Mouse (Mus musculus) Patski (cell line): ENCODE results near the gene Ephb2. TPM values are rescaled to one million over a fixed set of nuclear protein-coding genes. Genes with fewer than 3 reads are reported as not detected.
A peak's percentile ranks its signal among the peaks of the same experiment; 100 is the strongest.

Experiments
- ATAC-seq: fragments of 100-300 bp; one replicate; pipeline ENCODE4 v1.8.0; 2021
- CTCF ChIA-PET: fragments of 350-600 bp; sonication (Branson Sonifier 250); formaldehyde crosslinking; loops from one replicate; lab custom pipeline; 2022; ENCODE audit warnings: inconsistent platforms; lab: Charles Lee
- POLR2A ChIA-PET: fragments of 350-600 bp; sonication (Branson Sonifier 250); formaldehyde crosslinking; loops from one replicate; lab custom pipeline; 2022; ENCODE audit warnings: antibody characterized with exemption, inconsistent platforms; lab: Charles Lee
- DNase-seq: peaks from one replicate; pipeline ENCODE4 v3.0.0-alpha.2; 2011; ENCODE audit warnings: low read depth, low spot score
- H3K27me3 ChIP-seq: fragments of 371-371 bp; one replicate; pipeline ENCODE4 v1.5.1; 2021
- CTCF ChIP-seq: fragments of 100-300 bp; IDR thresholded peaks from one replicate; pipeline ENCODE4 v1.5.1; 2021
- in situ Hi-C: fragments of 300-500 bp; cut with MboI; formaldehyde crosslinking; loops from 3 replicates; pipeline ENCODE4 v1.11.1; 2018; ENCODE audit warnings: low pct_unique_long_range_greater_than_20kb, mixed read lengths
- polyA plus RNA-seq: library from polyadenylated mRNA; unstranded; gene quantifications from one replicate; pipeline ENCODE4 v1.2.3, GENCODE M21; 2021

Ephb2 gene
- polyA plus RNA-seq, 1 experiment from 2014 or later = 2.3 TPM

DNA sequence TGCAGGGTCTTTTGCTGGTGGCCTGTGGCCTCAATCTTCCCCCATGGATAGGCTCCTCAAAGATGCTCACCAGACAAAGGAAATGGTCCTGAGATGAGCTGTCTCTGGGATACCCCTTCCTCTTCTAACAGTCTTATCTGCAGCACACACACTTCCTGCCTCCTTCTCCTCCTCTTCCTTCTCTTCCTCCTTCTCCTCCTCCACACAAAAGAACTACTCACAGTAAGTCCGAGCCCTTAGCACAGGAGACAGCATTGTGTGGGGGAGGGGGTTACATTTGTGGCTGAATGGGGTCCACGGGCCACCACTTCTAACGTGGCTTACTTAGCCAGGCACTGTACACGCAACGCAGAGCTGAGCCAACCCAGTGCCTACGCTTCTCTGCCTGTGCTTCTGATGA, 182.8 kb downstream of the Ephb2 start:
- no peak for DNase-seq
- CTCF ChIA-PET = interaction anchor here (1.5 kb wide), 1 partner anchor 225 kb away, joined by 5 read pairs; no protein-coding TSS in a partner anchor
- in situ Hi-C loops = no loop called here
- no peak for TF ChIP-seq CTCF
- no peak for ATAC-seq
- H3K27me3 ChIP-seq = no peaks in the 10 kb centered on the region
- POLR2A ChIA-PET = no interaction called here

DNA sequence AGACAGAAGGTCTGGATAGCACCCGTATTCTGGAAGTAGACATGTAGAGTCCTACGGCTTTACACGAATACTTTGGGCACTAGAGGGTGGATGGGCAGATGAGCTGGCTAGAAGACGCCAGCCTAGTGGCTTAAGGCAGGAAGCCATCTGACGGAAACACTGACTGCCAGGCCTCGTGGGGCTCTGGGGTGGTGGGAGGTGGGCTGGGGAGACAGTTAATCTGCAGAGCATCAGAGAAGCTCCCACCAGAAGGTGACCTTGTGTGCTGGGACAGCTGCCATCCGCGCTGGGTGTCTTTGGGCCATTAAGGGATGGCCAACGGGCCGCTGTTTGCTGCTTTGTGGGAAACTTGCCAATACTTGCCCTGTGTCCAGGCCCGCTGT, 183.3 kb downstream of the Ephb2 start:
- no peaks in the 10 kb centered on the region for H3K27me3 ChIP-seq
- ATAC-seq (no peak), DNase-seq (no peak)
- ChIA-PET CTCF (interaction anchor here (1.5 kb wide), 1 partner anchor 226 kb away, joined by 5 read pairs; no protein-coding TSS in a partner anchor), POLR2A (no interaction called here)
- no peak for TF ChIP-seq CTCF
- in situ Hi-C loops = no loop called here

DNA sequence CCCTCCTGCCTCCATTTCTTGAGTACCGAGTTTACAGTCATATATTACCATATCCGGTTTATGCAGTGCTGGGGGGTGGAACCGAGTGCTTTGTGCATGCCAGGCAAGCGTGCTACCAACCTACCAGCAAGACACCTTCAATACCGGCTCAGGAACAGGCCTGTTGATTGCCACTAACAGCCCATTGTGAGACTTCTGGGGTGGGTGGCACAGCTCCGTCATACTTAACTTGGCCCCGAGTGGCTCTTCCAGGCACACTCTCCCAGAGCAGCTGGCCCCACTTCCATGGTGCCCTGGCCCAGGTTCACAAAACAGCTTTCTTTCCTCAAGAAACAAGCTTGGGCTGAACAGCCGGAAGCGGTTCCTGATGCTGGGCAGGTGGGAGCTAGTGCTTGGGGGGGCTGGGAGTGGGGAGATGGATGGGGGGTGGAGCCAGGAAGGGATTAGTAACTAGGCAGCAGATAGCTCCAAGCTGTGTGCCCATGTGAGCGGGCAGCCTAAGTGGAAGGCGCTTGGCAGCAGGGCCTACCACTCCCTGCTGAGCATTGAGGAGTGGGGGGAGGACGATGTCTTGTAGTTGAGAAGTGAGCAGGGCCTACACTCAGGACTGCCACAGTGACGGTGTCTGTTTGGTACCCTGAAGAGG, 183.8 kb downstream of the Ephb2 start:
- POLR2A ChIA-PET = no interaction called here
- in situ Hi-C loops = no loop called here
- CTCF ChIA-PET = interaction anchor here (1.5 kb wide), 1 partner anchor 226 kb away, joined by 5 read pairs; no protein-coding TSS in a partner anchor
- no peaks in the 10 kb centered on the region for H3K27me3 ChIP-seq
- DNase-seq = no peak
- TF ChIP-seq CTCF = no peak
- ATAC-seq = no peak

DNA sequence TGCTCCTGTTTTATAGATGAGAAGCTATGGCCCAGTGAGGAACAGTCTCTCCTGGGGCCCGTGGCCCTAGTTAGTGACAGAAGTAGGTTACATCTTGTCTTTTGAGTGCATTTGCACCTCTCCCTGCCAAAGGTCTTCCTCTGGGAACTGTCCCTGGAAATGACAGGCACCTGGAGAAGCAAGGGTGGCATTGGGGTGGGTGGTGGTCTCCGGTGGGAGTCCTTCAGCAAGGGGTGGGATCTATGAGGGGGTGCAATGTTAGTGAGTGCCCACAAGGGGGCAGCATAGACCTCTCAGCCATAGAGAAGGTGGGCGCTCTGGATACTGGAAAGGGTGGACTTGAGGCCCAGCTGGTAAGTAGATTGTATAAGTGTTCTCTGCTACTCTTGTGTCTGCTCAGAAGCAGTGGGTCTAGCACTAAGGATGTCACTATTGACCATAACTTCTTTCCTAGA, 184.4 kb downstream of the Ephb2 start:
- ChIA-PET CTCF (interaction anchor here (1.5 kb wide), 1 partner anchor 227 kb away, joined by 5 read pairs; no protein-coding TSS in a partner anchor), POLR2A (no interaction called here)
- no peak for TF ChIP-seq CTCF
- no peaks in the 10 kb centered on the region for H3K27me3 ChIP-seq
- ATAC-seq (no peak), DNase-seq (no peak)
- in situ Hi-C loops = no loop called here

DNA sequence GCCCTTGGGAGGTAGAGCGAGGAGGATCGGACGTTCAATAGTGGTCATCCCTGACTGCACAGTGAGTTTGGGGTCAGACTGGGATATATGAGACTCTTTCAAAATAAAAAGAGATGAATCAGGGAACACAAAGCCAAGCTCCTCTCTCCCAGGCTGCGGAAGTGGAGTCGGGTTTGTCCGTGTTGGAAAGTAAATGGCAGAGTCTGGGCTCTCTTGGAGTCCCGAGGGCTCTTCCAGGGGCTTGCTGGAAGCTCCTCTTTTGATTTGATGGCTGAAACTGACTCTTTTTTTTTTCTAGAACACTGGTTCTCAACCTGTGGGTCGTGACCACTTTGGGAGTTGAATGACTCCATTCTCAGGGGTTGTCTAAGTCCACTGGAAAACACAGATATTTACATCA, 185.5 kb downstream of the Ephb2 start:
- DNase-seq (no peak), ATAC-seq (no peak)
- POLR2A ChIA-PET = no interaction called here
- in situ Hi-C loops = no loop called here
- CTCF ChIA-PET = no interaction called here
- H3K27me3 ChIP-seq = no peaks in the 10 kb centered on the region
- TF ChIP-seq CTCF = no peak

DNA sequence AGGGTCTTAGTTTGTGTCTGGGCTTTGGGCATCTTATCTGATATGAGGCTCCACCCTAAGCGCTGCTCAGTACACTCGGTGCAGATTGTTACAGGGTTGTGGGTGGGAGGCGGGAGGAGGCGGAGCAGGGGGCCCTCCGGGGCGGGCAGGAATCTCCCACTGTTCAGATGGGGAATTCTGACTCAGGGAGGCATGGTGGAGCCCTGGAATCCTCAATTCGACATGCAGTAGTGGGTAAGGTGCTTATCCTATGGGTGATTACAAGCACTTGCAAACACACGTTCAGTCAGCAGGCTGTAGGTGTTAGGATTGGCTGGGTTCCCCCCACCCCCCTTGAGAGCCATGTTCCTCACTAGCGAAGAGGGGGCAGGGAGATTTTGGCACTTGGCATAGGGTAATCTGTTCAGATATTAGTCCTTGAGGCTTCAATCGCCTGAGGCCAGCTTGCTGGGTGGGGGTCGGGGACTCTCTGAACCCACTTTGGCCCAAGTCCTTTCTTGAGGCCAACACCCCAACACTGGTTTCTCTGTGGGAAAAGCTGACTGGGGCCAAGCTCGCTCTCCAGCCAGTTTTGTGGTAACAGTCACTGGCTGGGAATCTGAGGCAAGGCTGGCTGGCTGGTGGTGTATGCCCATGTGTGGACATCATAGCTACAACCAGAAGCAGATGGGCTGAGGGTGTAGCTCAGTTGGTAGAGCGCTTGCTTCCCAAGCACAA, 186.2 kb downstream of the Ephb2 start:
- DNase-seq (no peak), ATAC-seq (no peak)
- in situ Hi-C loops = no loop called here
- CTCF ChIA-PET = no interaction called here
- no peaks in the 10 kb centered on the region for H3K27me3 ChIP-seq
- POLR2A ChIA-PET = no interaction called here
- no peak for TF ChIP-seq CTCF

DNA sequence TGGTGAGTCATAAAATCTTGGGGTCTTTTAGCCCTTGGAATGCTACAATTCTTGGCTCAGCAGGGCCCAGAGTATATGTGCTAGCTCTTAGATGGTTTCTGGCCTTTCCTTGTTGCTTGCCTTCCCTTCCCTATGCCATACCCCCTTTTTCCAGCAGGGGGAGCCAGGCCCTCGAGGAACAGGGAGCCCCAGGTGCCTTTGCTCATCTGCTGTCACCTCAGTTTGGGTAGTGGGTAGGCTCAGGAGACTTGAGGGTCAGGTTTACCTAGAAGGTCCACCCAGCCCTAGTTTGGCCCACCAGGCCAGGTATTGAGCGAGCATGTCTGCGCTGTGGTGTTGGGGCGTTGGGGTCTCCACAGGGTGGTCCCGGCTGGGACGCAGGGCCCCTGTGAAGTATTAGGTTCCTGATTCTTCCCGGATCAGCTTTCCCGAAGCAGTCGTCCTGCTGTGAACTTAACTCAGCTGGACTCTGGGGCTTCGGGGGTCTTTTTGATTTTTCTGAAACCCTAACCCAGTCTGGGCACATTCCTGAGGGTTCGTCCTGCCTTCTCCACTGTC, 186.8 kb downstream of the Ephb2 start:
- H3K27me3 ChIP-seq = no peaks in the 10 kb centered on the region
- ATAC-seq (no peak), DNase-seq (no peak)
- POLR2A ChIA-PET = no interaction called here
- peak; percentile 63 for TF ChIP-seq CTCF
- CTCF ChIA-PET = no interaction called here
- in situ Hi-C loops = no loop called here

DNA sequence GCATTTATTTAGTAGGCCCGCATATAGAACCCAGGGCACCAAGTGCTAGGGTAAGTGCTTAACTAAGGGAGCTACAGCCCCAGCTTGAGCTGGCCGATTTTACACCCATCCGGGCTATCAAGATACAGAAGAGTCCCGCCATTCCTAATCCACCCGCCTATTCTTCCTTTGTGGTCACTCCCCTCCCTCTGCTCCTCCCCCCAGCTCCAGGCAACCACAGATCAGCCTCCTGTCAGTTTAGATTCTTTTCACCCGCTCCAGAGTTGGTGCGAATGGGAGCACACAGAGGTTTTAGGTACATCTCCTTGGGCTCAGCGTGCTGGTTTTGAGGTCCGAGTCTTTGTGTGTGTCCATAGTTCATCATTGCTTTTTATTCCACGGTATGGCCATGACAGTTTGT, 196.9 kb downstream of the Ephb2 start:
- ChIA-PET CTCF (no interaction called here), POLR2A (no interaction called here)
- ATAC-seq (no peak), DNase-seq (no peak)
- peaks cover 5% of the 10 kb centered on the region for H3K27me3 ChIP-seq
- TF ChIP-seq CTCF = no peak
- in situ Hi-C loops = no loop called here

DNA sequence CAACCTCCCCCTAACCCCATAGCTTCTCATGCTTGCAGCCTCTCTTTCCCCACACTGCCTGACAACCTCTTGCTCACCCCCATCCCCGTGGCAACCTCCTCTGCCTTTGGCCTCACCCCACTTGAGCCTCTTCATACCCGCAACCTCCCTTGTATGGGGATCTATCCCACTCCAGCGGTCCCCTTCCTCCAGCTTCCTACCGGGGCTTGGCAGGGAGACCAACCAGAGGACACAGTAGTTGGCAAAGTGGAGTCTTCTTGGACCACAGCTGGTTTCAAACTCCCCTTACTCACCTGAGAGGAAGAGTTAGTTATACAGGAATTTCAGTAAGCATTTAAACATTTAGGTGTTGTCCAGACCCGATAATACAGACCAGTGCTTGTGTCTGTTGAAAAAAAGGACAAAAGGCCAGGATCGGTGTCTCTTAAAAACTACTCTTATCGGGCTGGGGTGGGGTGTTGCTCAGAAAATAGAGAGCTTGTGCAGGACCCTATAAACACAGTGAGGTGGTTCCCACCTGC, 197.5 kb downstream of the Ephb2 start:
- TF ChIP-seq CTCF = no peak
- in situ Hi-C loops = no loop called here
- POLR2A ChIA-PET = no interaction called here
- DNase-seq (no peak), ATAC-seq (no peak)
- peaks cover 5% of the 10 kb centered on the region for H3K27me3 ChIP-seq
- CTCF ChIA-PET = no interaction called here

DNA sequence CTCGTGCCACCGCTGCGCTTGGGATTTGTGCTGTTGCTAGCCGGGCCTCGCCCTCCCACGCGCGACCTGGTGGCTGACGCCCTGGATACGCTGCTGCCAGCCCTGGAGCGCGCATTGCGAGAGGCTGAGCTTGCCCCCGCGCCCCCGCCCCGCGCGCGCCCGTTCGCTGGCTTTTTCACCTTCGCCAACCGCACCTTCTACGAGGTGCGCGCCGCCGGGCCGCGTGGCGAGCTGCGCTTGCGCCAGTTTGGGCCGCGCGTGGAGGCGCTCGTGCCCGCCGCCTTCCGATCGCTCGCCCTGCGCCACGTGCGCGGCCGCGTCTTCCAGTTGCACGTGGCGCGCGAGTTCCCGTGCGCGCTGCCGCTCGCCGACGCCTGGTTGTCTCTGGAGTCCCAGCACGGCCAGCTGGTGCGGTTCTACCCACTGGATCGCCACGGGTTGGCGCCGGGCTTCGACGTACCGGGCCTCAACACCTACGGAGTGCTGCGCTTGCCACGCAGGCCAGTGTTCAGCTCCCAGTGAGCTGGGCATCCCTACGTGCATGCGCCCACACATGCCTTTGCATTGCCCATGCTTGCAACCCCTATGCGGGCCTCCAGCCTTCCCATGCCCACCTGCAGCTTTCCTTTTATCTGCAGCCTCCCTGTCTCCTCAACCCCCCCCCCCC, 198.1 kb downstream of the Ephb2 start:
- peaks cover 5% of the 10 kb centered on the region for H3K27me3 ChIP-seq
- CTCF ChIA-PET = no interaction called here
- no peak for DNase-seq
- in situ Hi-C loops = no loop called here
- no peak for TF ChIP-seq CTCF
- no peak for ATAC-seq
- POLR2A ChIA-PET = no interaction called here
